Mouse (Mus musculus): ENCODE data around the gene Slit3. TPM values are rescaled to one million over a fixed set of nuclear protein-coding genes. Genes with fewer than 3 reads are reported as not detected.

Gene Slit3
- polyA plus RNA-seq, 2 experiments = 32.9 to 33.0 TPM

- DNase-seq (ENCODE audit: low spot score) = no peak
- no peak overlapping the region for H3K4me2 ChIP-seq (replicated peaks; ENCODE audit: low read depth, low read length, severe bottlenecking)
Observed at GRCm38 (mm10) chr11:35454191-35454725, 333.2 kb downstream of the Slit3 start.

DNA sequence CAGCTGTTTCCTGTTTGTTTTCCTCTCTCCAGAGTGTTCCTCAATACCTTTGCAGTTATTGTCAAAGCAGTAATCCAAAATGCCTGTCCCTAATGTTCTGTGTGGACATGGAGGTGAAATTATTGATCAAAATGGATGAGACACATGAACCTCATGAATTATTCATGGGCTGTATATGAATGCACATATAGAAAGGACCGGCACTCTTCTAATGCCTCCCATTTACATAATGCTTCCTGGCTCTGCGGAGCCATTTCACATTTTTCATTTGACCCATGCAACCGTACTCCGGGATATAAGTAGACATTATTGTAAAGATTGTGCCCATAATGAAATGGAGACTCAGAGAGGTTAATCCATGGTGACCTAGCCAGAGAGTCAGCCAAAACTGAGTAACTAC is 333.8 kb downstream of the Slit3 start:
- Histone ChIP-seq H3K36me3 (ENCODE audit: control insufficient read depth, insufficient read depth, low read length) (no peaks in the 10 kb centered on the region), H3K27me3 (ENCODE audit: control insufficient read depth, insufficient read depth, low read length) (no peaks in the 10 kb centered on the region), H3K4me1 (ENCODE audit: control insufficient read depth, insufficient read depth, low read length) (peaks cover 14% of the 10 kb centered on the region), H3K9ac (ENCODE audit: low read depth, low read length, severe bottlenecking) (no peak overlapping the region), H3K4me3 (replicated peaks; ENCODE audit: low read length) (no peak overlapping the region), H3K4me2 (replicated peaks; ENCODE audit: low read depth, low read length, severe bottlenecking) (no peak overlapping the region), H3K27ac (replicated peaks; ENCODE audit: low read depth, low read length) (no peak overlapping the region), H3K9me3 (ENCODE audit: control insufficient read depth, low read length) (no peaks in the 10 kb centered on the region)
- DNase-seq (ENCODE audit: low spot score) (no peak), ATAC-seq (ENCODE audit: low FRiP score, low read depth) (no peak)
- no peak for TF ChIP-seq POLR2A (IDR thresholded peaks at IDR 0.05; ENCODE audit: borderline replicate concordance, extremely low read depth, insufficient read depth, insufficient read length)
- 81% methylated on average over 4 of the region's 4 CpGs for WGBS

More at GRCm38 (mm10) chr11:35454191-35454725, 333.2 kb downstream of the Slit3 start:
- 29% methylated on average over 10 of the region's 10 CpGs for WGBS
- Histone ChIP-seq H3K36me3 (ENCODE audit: control insufficient read depth, insufficient read depth, low read length) (no peaks in the 10 kb centered on the region), H3K9ac (ENCODE audit: low read depth, low read length, severe bottlenecking) (no peak overlapping the region), H3K9me3 (ENCODE audit: control insufficient read depth, low read length) (no peaks in the 10 kb centered on the region), H3K27me3 (ENCODE audit: control insufficient read depth, insufficient read depth, low read length) (no peaks in the 10 kb centered on the region), H3K4me1 (ENCODE audit: control insufficient read depth, insufficient read depth, low read length) (peaks cover 14% of the 10 kb centered on the region), H3K4me3 (replicated peaks; ENCODE audit: low read length) (no peak overlapping the region), H3K27ac (replicated peaks; ENCODE audit: low read depth, low read length) (no peak overlapping the region)
- TF ChIP-seq POLR2A (IDR thresholded peaks at IDR 0.05; ENCODE audit: borderline replicate concordance, extremely low read depth, insufficient read depth, insufficient read length) = no peak
- no peak for ATAC-seq (ENCODE audit: low FRiP score, low read depth)

- 64% methylated on average over 2 of the region's 2 CpGs for WGBS
- no peak for DNase-seq (ENCODE audit: low spot score)
Observed at GRCm38 (mm10) chr11:35458068-35458467, 337.0 kb downstream of the Slit3 start.

DNA sequence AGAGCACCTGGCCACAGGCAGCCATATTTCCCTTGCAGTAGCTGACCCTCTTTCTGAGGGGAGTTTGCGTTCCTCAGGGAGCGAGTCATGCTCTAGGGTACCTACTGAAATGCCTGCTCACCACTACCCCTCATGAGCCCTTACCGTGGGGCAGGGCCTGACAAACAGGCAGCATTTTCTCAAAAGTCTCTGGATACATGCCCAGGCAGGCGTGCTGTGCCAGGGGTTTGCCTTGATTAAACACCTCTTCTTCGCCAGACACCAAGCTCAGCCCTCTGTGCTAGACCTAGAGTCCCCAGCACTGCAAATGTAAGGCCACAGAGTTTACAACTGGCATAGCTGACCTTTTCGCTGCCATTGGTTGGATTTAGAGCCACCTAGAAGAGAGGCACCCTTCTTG is 345.7 kb downstream of the Slit3 start:
- Histone ChIP-seq H3K27ac (replicated peaks; ENCODE audit: low read depth, low read length) (no peak overlapping the region), H3K4me2 (replicated peaks; ENCODE audit: low read depth, low read length, severe bottlenecking) (no peak overlapping the region), H3K9ac (ENCODE audit: low read depth, low read length, severe bottlenecking) (no peak overlapping the region), H3K27me3 (ENCODE audit: control insufficient read depth, insufficient read depth, low read length) (no peaks in the 10 kb centered on the region), H3K36me3 (ENCODE audit: control insufficient read depth, insufficient read depth, low read length) (no peaks in the 10 kb centered on the region), H3K4me1 (ENCODE audit: control insufficient read depth, insufficient read depth, low read length) (peaks cover 14% of the 10 kb centered on the region; the same call in 1 of the 2 replicates), H3K4me3 (replicated peaks; ENCODE audit: low read length) (no peak overlapping the region), H3K9me3 (ENCODE audit: control insufficient read depth, low read length) (no peaks in the 10 kb centered on the region)
- DNase-seq (ENCODE audit: low spot score) = no peak
- 73% methylated on average over 6 of the region's 6 CpGs for WGBS
- no peak for TF ChIP-seq POLR2A (IDR thresholded peaks at IDR 0.05; ENCODE audit: borderline replicate concordance, extremely low read depth, insufficient read depth, insufficient read length)
- no peak for ATAC-seq (ENCODE audit: low FRiP score, low read depth)

More at GRCm38 (mm10) chr11:35458068-35458467, 337.0 kb downstream of the Slit3 start:
- Histone ChIP-seq H3K27ac (replicated peaks; ENCODE audit: low read depth, low read length) (no peak overlapping the region), H3K9me3 (ENCODE audit: control insufficient read depth, low read length) (no peaks in the 10 kb centered on the region), H3K4me1 (ENCODE audit: control insufficient read depth, insufficient read depth, low read length) (0 out of 2 replicates have a peak, but pooled peaks cover 2% of the 10 kb centered on the region), H3K9ac (ENCODE audit: low read depth, low read length, severe bottlenecking) (no peak overlapping the region), H3K36me3 (ENCODE audit: control insufficient read depth, insufficient read depth, low read length) (no peaks in the 10 kb centered on the region), H3K4me3 (replicated peaks; ENCODE audit: low read length) (no peak overlapping the region), H3K4me2 (replicated peaks; ENCODE audit: low read depth, low read length, severe bottlenecking) (no peak overlapping the region), H3K27me3 (ENCODE audit: control insufficient read depth, insufficient read depth, low read length) (no peaks in the 10 kb centered on the region)
- TF ChIP-seq POLR2A (IDR thresholded peaks at IDR 0.05; ENCODE audit: borderline replicate concordance, extremely low read depth, insufficient read depth, insufficient read length) = no peak
- ATAC-seq (ENCODE audit: low FRiP score, low read depth) = no peak

DNA sequence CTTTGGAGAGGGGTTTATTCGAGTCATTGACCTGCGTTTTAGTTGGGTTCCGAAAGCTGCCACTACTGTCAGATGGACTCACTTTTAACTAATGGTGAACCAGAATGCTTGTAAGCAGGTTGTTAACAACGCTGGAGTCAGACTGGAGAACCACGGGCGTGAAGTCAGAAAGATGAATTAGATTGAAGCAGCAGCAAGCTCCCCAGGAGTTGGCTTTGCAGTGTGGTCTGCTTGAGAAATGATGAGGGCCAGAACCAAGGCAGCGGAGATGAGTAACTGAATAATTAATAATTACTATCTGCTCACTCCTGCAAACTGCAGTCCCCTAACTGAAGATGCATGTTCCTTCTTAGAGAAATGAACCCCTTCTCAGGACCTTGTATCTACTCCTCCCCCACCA is 347.8 kb downstream of the Slit3 start:
- peaks cover 21% of the 10 kb centered on the region for H3K4me1 ChIP-seq (ENCODE audit: control insufficient read depth, insufficient read depth, low read length)
- TF ChIP-seq POLR2A (IDR thresholded peaks at IDR 0.05; ENCODE audit: borderline replicate concordance, extremely low read depth, insufficient read depth, insufficient read length) = no peak
- ATAC-seq (ENCODE audit: low FRiP score, low read depth) (no peak), DNase-seq (ENCODE audit: low spot score) (no peak)
- WGBS = 61% methylated on average over 7 of the region's 7 CpGs
- H3K9me3 ChIP-seq (ENCODE audit: control insufficient read depth, low read length) = no peaks in the 10 kb centered on the region
- H3K27ac ChIP-seq (replicated peaks; ENCODE audit: low read depth, low read length) = no peak overlapping the region
- no peak overlapping the region for H3K4me2 ChIP-seq (replicated peaks; ENCODE audit: low read depth, low read length, severe bottlenecking)
- no peaks in the 10 kb centered on the region for H3K27me3 ChIP-seq (ENCODE audit: control insufficient read depth, insufficient read depth, low read length)
- H3K4me3 ChIP-seq (replicated peaks; ENCODE audit: low read length) = no peak overlapping the region
- no peak overlapping the region for H3K9ac ChIP-seq (ENCODE audit: low read depth, low read length, severe bottlenecking)
- H3K36me3 ChIP-seq (ENCODE audit: control insufficient read depth, insufficient read depth, low read length) = no peaks in the 10 kb centered on the region

All from limb, embryonic 14.5 days (tissue).